Mouse (Mus musculus): ENCODE measurements at regions not wholly inside any gene's neighbourhood (a gene's known extent, or its start where the extent isn't known, plus 50 kb on each side); places are given as distances from the start of the nearest gene placed in this dataset.

GRCm38 (mm10) chr1:98192671-98193070 lies 97.2 kb upstream of the Pam start:
- no peak for DNase-seq

- no peak for DNase-seq
These were observed 96.6 kb upstream of the Pam start for GRCm38 (mm10) chr1:98192044-98192484.

- no peak for DNase-seq
These were observed 95.9 kb upstream of the Pam start for GRCm38 (mm10) chr1:98191331-98191730.

DNA sequence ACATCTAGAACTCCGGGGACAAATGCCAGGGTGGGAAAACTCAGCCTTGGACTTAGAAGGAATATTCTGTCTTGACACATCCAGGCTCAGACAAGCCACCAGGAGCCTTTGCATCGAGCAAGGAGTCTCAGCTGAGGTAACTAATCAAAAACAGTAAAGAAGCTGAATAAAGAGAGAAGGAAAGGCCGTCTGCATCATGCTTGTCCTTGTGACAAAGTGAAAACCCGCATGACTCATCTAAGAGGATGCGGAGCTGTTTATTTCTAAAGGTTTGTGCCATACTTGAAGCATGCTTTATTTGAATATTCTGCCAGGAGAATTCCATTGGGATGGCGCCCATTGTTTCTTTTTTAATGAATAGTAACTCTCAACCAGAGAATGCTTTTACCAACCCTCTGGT lies 95.3 kb upstream of the Pam start:
- DNase-seq = no peak

DNA sequence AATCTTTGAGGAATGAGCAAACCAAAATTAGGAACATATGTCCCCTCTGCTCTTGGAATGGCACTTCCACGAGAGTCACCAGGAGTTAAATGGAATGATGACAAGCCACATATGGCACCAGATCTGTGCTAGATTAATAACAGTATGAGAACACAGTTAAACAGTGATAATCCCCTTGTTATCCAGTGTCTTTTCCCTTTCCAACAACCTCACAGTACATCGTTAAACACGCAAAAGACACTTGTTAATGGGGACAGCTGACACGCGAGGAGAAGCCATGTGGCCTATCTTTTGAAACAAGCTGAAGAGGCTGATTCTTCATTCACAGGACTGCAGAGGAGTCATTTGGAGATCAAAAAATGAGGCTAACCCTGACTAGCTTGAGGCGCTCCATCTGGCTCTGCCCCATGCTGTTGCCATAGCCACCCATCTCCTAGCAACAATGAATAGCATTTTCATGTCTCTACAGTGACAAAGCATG lies 94.6 kb upstream of the Pam start:
- DNase-seq = no peak

- DNase-seq = no peak
These were observed 84.9 kb upstream of the Pam start for GRCm38 (mm10) chr1:98180372-98180771.

GRCm38 (mm10) chr1:98179030-98179429 lies 83.6 kb upstream of the Pam start:
- DNase-seq = peak; percentile 61

GRCm38 (mm10) chr1:98174811-98175132 lies 79.3 kb upstream of the Pam start:
- DNase-seq = no peak

- no peak for DNase-seq
These were observed 78.7 kb upstream of the Pam start for GRCm38 (mm10) chr1:98173907-98174810.

GRCm38 (mm10) chr1:98173431-98173830 lies 78.0 kb upstream of the Pam start:
- no peak for DNase-seq

GRCm38 (mm10) chr1:98171291-98171690 lies 75.8 kb upstream of the Pam start:
- DNase-seq = no peak

DNA sequence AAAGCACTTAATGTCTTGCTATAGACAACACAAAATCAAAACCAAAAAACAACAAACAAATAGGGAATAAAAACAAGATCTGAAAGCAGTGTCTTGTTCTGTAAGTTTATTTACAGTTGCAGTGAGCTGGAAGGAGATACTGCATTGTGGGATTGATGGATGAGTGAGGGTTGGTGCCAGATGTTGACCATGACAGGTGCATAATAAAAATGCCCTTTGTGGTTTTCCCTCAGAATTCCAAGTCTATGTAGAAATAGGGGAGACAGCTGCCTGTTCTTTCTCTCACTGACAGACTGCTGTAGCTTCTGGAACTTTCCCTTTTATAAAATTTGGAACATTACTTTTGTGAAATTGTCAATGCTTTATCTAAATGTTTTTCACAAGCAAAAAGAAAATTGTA lies 73.9 kb upstream of the Pam start:
- no peak for DNase-seq

- DNase-seq = no peak
These were observed 72.4 kb upstream of the Pam start for GRCm38 (mm10) chr1:98167800-98168199.

DNA sequence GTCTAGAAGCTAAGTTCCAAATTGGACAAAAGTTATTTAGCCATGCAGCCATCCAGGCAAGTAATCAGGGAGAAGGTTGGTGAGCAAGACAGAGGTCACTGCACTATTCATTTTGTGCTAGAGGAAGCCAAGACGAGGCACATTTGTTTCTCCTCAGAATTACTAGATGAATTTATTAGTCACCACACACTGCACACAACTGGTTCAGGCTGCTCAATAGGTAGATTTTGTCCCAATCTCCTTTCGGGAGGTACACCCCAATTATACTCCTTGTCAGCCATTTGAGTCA lies 67.1 kb upstream of the Pam start:
- no peak for DNase-seq

GRCm38 (mm10) chr1:98161882-98162638 lies 66.6 kb upstream of the Pam start:
- no peak for DNase-seq

DNA sequence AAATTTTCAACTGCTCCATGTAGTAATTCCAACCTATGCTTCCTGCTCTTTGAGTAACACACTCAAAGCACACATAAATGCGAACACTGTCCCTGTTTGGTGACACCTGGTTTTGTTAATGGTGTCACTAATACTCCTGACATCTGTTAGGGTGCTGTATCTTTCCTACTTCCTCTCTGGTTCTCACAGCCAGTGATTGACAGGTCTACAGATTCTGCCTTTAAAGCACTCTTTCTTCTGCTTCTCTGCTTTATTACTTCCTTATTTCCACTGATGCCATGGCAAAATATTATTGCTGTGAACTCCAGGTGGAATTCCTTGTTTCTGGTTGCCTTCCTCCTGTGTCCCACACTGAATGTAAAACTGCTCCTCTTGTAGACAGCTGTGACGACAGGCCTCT lies 63.5 kb upstream of the Pam start:
- no peak for DNase-seq

- no peak for DNase-seq
These were observed 51.9 kb upstream of the Pam start for GRCm38 (mm10) chr1:98147361-98147760.

Measured in gastrocnemius, postnatal 10 days (tissue).